Mouse (Mus musculus) lung, adult 2 months (tissue): Measurements from ENCODE around the gene Gtpbp2.

Experiments
- CTCF ChIP-seq: fragments of 200-500 bp; IDR thresholded peaks from 2 replicates; pipeline ENCODE4 v1.5.1; 2011; ENCODE audit warnings: mild to moderate bottlenecking, low read length, control low read depth; ENCODE audit not compliant: insufficient read depth
- POLR2A ChIP-seq: fragments of 200-500 bp; IDR thresholded peaks from 2 replicates; pipeline ENCODE4 v1.6.1; 2011; ENCODE audit warnings: low read depth, mild to moderate bottlenecking, control low read depth, low read length, borderline replicate concordance; ENCODE audit errors: extremely low read depth

GRCm38 (mm10) chr17:46132058-46132718 is 28.6 kb upstream of the Gtpbp2 start:
- TF ChIP-seq POLR2A (no peak), CTCF (peak; percentile 88)
